Mouse (Mus musculus) MEL (cell line): ENCODE data around the gene Fam13a. TPM values are rescaled to one million over a fixed set of nuclear protein-coding genes. Genes with fewer than 3 reads are reported as not detected.

Experiments used
- DNase-seq: peaks from one replicate; pipeline ENCODE4 v3.0.0; 2011; ENCODE audit warnings: low read depth, low spot score
- H3K27ac ChIP-seq: 2 replicates; pipeline ENCODE4 v1.5.1; 2012; ENCODE audit warnings: low read depth, mild to moderate bottlenecking, control low read depth, low read length, moderate library complexity; ENCODE audit not compliant: control insufficient read depth
- H3K27me3 ChIP-seq, 2 experiments: fragments of 150-350 bp in 1 of 2; sonication (generic) in 1 of 2; 2 replicates each; pipeline ENCODE4 v1.6.1; 2012; ENCODE audit warnings: low read length in 2 of 2, mild to moderate bottlenecking in 2 of 2, improper control_type of control experiment in 1 of 2, moderate library complexity in 1 of 2; ENCODE audit not compliant: insufficient read depth in 2 of 2, control insufficient read depth in 1 of 2
- H3K36me3 ChIP-seq, 2 experiments: 2 replicates each; pipeline ENCODE4 v1.6.1; 2012 to 2014; ENCODE audit warnings: low read length in 2 of 2, improper control_type of control experiment in 1 of 2, inconsistent platforms in 1 of 2, mild to moderate bottlenecking in 1 of 2; ENCODE audit not compliant: insufficient read depth in 2 of 2, control insufficient read depth in 1 of 2
- H3K4me1 ChIP-seq, 2 experiments: fragments of 150-350 bp in 1 of 2; sonication (generic) in 1 of 2; 2 replicates each; pipeline ENCODE4 v1.6.1; 2012; ENCODE audit warnings: low read length in 2 of 2, improper control_type of control experiment in 1 of 2, mild to moderate bottlenecking in 1 of 2; ENCODE audit not compliant: insufficient read depth in 2 of 2, control insufficient read depth in 1 of 2
- H3K4me3 ChIP-seq, 2 experiments: fragments of 150-350 bp in 1 of 2; sonication (generic) in 1 of 2; 2 replicates each; pipeline ENCODE4 v1.5.1; 2012; ENCODE audit warnings: low read depth in 2 of 2, low read length in 2 of 2, mild to moderate bottlenecking in 2 of 2, moderate library complexity in 2 of 2, control low read depth in 1 of 2, improper control_type of control experiment in 1 of 2; ENCODE audit not compliant: control insufficient read depth in 1 of 2, insufficient read depth in 1 of 2
- H3K79me2 ChIP-seq: 2 replicates; pipeline ENCODE4 v1.6.1; 2012; ENCODE audit warnings: mild to moderate bottlenecking, low read length, moderate library complexity; ENCODE audit not compliant: control insufficient read depth, poor library complexity, insufficient read depth
- H3K9ac ChIP-seq: 2 replicates; pipeline ENCODE4 v1.6.1; 2012; ENCODE audit warnings: low read depth, mild to moderate bottlenecking, control low read depth, low read length, moderate library complexity; ENCODE audit not compliant: control insufficient read depth, poor library complexity, severe bottlenecking
- H3K9me3 ChIP-seq: fragments of 150-350 bp; sonication (generic); replicated peaks from 2 replicates; pipeline ENCODE4 v1.6.1; 2012; ENCODE audit warnings: mild to moderate bottlenecking, low read length, improper control_type of control experiment, moderate library complexity; ENCODE audit not compliant: insufficient read depth
- CHD1 ChIP-seq: IDR thresholded peaks from 2 replicates; pipeline ENCODE4 v1.6.1; 2012; ENCODE audit warnings: low read depth, mild to moderate bottlenecking, inconsistent platforms, low read length, improper control_type of control experiment
- ETS1 ChIP-seq: IDR thresholded peaks from 2 replicates; pipeline ENCODE4 v1.6.1; 2012; ENCODE audit warnings: low read depth, mild to moderate bottlenecking, inconsistent platforms, low read length, improper control_type of control experiment, moderate library complexity
- GATA1 ChIP-seq: IDR thresholded peaks from 2 replicates; pipeline ENCODE4 v1.6.1; 2011; ENCODE audit warnings: low read depth, low read length, improper control_type of control experiment
- JUND ChIP-seq: IDR thresholded peaks from 2 replicates; pipeline ENCODE4 v1.6.1; 2011; ENCODE audit warnings: low read depth, mild to moderate bottlenecking, improper control_type of control experiment, low read length
- KAT2A ChIP-seq: conservative IDR thresholded peaks from 2 replicates; pipeline ENCODE4 v1.6.1; 2012; ENCODE audit warnings: low read depth, low read length, improper control_type of control experiment, inconsistent platforms
- MAFK ChIP-seq: IDR thresholded peaks from 2 replicates; pipeline ENCODE4 v1.6.1; 2011; ENCODE audit warnings: low read depth, mild to moderate bottlenecking, low read length, improper control_type of control experiment, borderline replicate concordance
- MAZ ChIP-seq: IDR thresholded peaks from 2 replicates; pipeline ENCODE4 v1.6.1; 2012; ENCODE audit warnings: low read depth, mild to moderate bottlenecking, inconsistent platforms, low read length, improper control_type of control experiment
- MEF2A ChIP-seq: IDR thresholded peaks from 2 replicates; pipeline ENCODE4 v1.6.1; 2014; ENCODE audit warnings: low read depth, mild to moderate bottlenecking, inconsistent platforms, low read length, improper control_type of control experiment; ENCODE audit not compliant: poor library complexity, insufficient replicate concordance, severe bottlenecking; ENCODE audit errors: extremely low read depth
- MXI1 ChIP-seq: IDR thresholded peaks from 2 replicates; pipeline ENCODE4 v1.6.1; 2011; ENCODE audit warnings: mild to moderate bottlenecking, low read depth, low read length, improper control_type of control experiment
- MYC ChIP-seq: IDR thresholded peaks from 2 replicates; pipeline ENCODE4 v1.6.1; 2011; ENCODE audit warnings: low read depth, mild to moderate bottlenecking, low read length, improper control_type of control experiment, moderate library complexity
- NELFE ChIP-seq: IDR thresholded peaks from 2 replicates; pipeline ENCODE4 v1.6.1; 2011; ENCODE audit warnings: low read depth, low read length, improper control_type of control experiment
- POLR2AphosphoS2 ChIP-seq: IDR thresholded peaks from 2 replicates; pipeline ENCODE4 v1.6.1; 2011; ENCODE audit warnings: low read length, improper control_type of control experiment
- POLR2AphosphoS5 ChIP-seq: IDR thresholded peaks from 2 replicates; pipeline ENCODE4 v1.6.1; 2012; ENCODE audit warnings: low read depth, borderline replicate concordance, mild to moderate bottlenecking, inconsistent platforms, low read length, moderate library complexity, mixed read lengths
- RCOR1 ChIP-seq: IDR thresholded peaks from 2 replicates; pipeline ENCODE4 v1.6.1; 2012; ENCODE audit warnings: low read depth, mild to moderate bottlenecking, inconsistent platforms, low read length, improper control_type of control experiment
- SIN3A ChIP-seq: IDR thresholded peaks from 2 replicates; pipeline ENCODE4 v1.6.1; 2012; ENCODE audit warnings: low read length, improper control_type of control experiment, inconsistent platforms
- SMC3 ChIP-seq: IDR thresholded peaks from 2 replicates; pipeline ENCODE4 v1.6.1; 2011; ENCODE audit warnings: low read depth, low read length, improper control_type of control experiment
- TAL1 ChIP-seq: IDR thresholded peaks from 2 replicates; pipeline ENCODE4 v1.6.1; 2012; ENCODE audit warnings: mild to moderate bottlenecking, inconsistent platforms, low read length, moderate library complexity, mixed read lengths
- TCF12 ChIP-seq: IDR thresholded peaks from 2 replicates; pipeline ENCODE4 v1.6.1; 2014; ENCODE audit warnings: low read depth, mild to moderate bottlenecking, inconsistent platforms, low read length, improper control_type of control experiment, moderate library complexity
- ZMIZ1 ChIP-seq: IDR thresholded peaks from 2 replicates; pipeline ENCODE4 v1.6.1; 2012; ENCODE audit warnings: low read depth, mild to moderate bottlenecking, inconsistent platforms, low read length, improper control_type of control experiment, moderate library complexity
- polyA plus RNA-seq, 2 experiments: library from polyadenylated mRNA; stranded (reverse) in 1 of 2; unstranded in 1 of 2; fragments of >175 nt in 1 of 2; fragments of >200 nt in 1 of 2; gene quantifications; 2 replicates each; pipeline versions ENCODE4 v1.2.1 to v1.2.4; 2012; ENCODE audit warnings: low replicate concordance in 2 of 2, low read depth in 1 of 2; ENCODE audit not compliant: insufficient read length in 2 of 2, insufficient read depth in 1 of 2, missing spikeins in 1 of 2
- total RNA-seq: library from RNA; depleted of rRNA; stranded (reverse); fragments of 300-350 nt; gene quantifications from 2 replicates; pipeline ENCODE4 v1.2.3, GENCODE M21; 2012

Fam13a gene
- total and polyA plus RNA-seq, 3 experiments, result not detected

GRCm38 (mm10) chr6:58951128-58951992, 73.0 kb downstream of the Fam13a start:
- no peak for DNase-seq
- no peak overlapping the region for H3K27ac ChIP-seq
- no peak overlapping the region for H3K9ac ChIP-seq
- no peaks in the 10 kb centered on the region for H3K79me2 ChIP-seq
- H3K9me3 ChIP-seq, result no peaks in the 10 kb centered on the region
- no peaks in the 10 kb centered on the region for H3K36me3 ChIP-seq
- TF ChIP-seq SIN3A (no peak), GATA1 (no peak), POLR2AphosphoS2 (no peak), ZMIZ1 (no peak), KAT2A (no peak), JUND (no peak), MYC (no peak), POLR2AphosphoS5 (no peak), ETS1 (no peak), MAFK (no peak), SMC3 (no peak), MXI1 (no peak), MEF2A (no peak), TCF12 (no peak), MAZ (no peak), RCOR1 (no peak), TAL1 (no peak), NELFE (no peak)
- no peaks in the 10 kb centered on the region for H3K4me1 ChIP-seq
- H3K4me3 ChIP-seq, result no peak overlapping the region
- peaks cover 0 to 2% of the 10 kb centered on the region in 2 experiments; a peak in 1 of 4 replicates for H3K27me3 ChIP-seq

GRCm38 (mm10) chr6:58950410-58950809, 73.9 kb downstream of the Fam13a start:
- Histone ChIP-seq H3K9me3 (no peaks in the 10 kb centered on the region), H3K27me3 (peaks cover 0 to 2% of the 10 kb centered on the region in 2 experiments; a peak in 1 of 4 replicates), H3K36me3 (no peaks in the 10 kb centered on the region), H3K27ac (no peak overlapping the region), H3K4me1 (no peaks in the 10 kb centered on the region), H3K9ac (no peak overlapping the region)
- no peak for DNase-seq
- no peak for TF ChIP-seq ETS1
- no peak for TF ChIP-seq MXI1
- no peak for TF ChIP-seq CHD1
- TF ChIP-seq, all 39 proteins: peak for 0
- H3K79me2 ChIP-seq, result no peaks in the 10 kb centered on the region
- no peak overlapping the region for H3K4me3 ChIP-seq
